Mouse (Mus musculus) midbrain, embryonic 14.5 days (tissue): ENCODE results near the gene Zmynd8. TPM values are rescaled to one million over a fixed set of nuclear protein-coding genes. Genes with fewer than 3 reads are reported as not detected.

Source experiments
- ATAC-seq: fragments of 200-750 bp; cut with Nextera tagmentation; 2 replicates; pipeline ENCODE4 v1.8.0; 2017; ENCODE audit warnings: moderate number of reproducible peaks, moderate library complexity; ENCODE audit not compliant: low FRiP score, low TSS enrichment
- DNase-seq: peaks from one replicate; pipeline ENCODE4 v3.0.0-alpha.2; 2015
- H3K27ac ChIP-seq: fragments of 300-500 bp; sonication (generic); replicated peaks from 2 replicates; pipeline ENCODE4 v1.5.1; 2014; ENCODE audit warnings: mild to moderate bottlenecking, low read depth, low read length, moderate library complexity
- H3K27me3 ChIP-seq: fragments of 300-500 bp; sonication (generic); 2 replicates; pipeline ENCODE4 v1.6.1; 2014; ENCODE audit warnings: low read length, control low read depth, mixed read lengths; ENCODE audit not compliant: control insufficient read depth, insufficient read depth
- H3K36me3 ChIP-seq: fragments of 300-500 bp; sonication (generic); 2 replicates; pipeline ENCODE4 v1.6.1; 2014; ENCODE audit warnings: low read length, control low read depth; ENCODE audit not compliant: control insufficient read depth, insufficient read depth
- H3K4me1 ChIP-seq: fragments of 300-500 bp; sonication (generic); 2 replicates; pipeline ENCODE4 v1.6.1; 2014; ENCODE audit warnings: mild to moderate bottlenecking, antibody characterized with exemption, low read length, control low read depth; ENCODE audit not compliant: control insufficient read depth, insufficient read depth
- H3K4me2 ChIP-seq: fragments of 300-500 bp; sonication (generic); 2 replicates; pipeline ENCODE4 v1.6.1; 2014; ENCODE audit warnings: mild to moderate bottlenecking, low read length, moderate library complexity
- H3K4me3 ChIP-seq: fragments of 300-500 bp; sonication (generic); replicated peaks from 2 replicates; pipeline ENCODE4 v1.5.1; 2014; ENCODE audit warnings: low read depth, low read length
- H3K9ac ChIP-seq: fragments of 300-500 bp; sonication (generic); replicated peaks from 2 replicates; pipeline ENCODE4 v1.6.1; 2014; ENCODE audit warnings: mild to moderate bottlenecking, low read length, moderate library complexity
- H3K9me3 ChIP-seq: fragments of 300-500 bp; sonication (generic); 2 replicates; pipeline ENCODE4 v1.6.1; 2016; ENCODE audit warnings: low read length, control low read depth, mixed read lengths; ENCODE audit not compliant: control insufficient read depth
- WGBS: fragments of 180-500 bp; shearing (Covaris S2); extraction: QIAGEN DNeasy Blood & Tissue Kit; methylation state at CpG from one replicate; pipeline ENCODE4 v1.1.7; 2014; 5-methylcytosine and 5-hydroxymethylcytosine counted together
- polyA plus RNA-seq: library from polyadenylated mRNA; unstranded; fragments of >200 nt; fragmentation: Nextera tagmentation; extraction: Ambion mirVana; gene quantifications from 2 replicates; pipeline ENCODE4 v1.2.1, GENCODE M21; 2014

The Zmynd8 gene
- polyA plus RNA-seq, 1 experiment from 2014 or later = 64.4 TPM

- ATAC-seq (no peak), DNase-seq (peak; percentile 48)
- Histone ChIP-seq H3K4me3 (no peak overlapping the region), H3K27me3 (no peaks in the 10 kb centered on the region), H3K4me2 (no peak overlapping the region), H3K9ac (0 out of 2 replicates have a peak overlapping the region, but pooled peaks have one; percentile 20), H3K4me1 (peaks cover 7% of the 10 kb centered on the region; the same call in 1 of the 2 replicates), H3K27ac (peak overlapping the region; percentile 32; the same call in 1 of the 2 replicates), H3K9me3 (no peaks in the 10 kb centered on the region), H3K36me3 (no peaks in the 10 kb centered on the region)
- 30% methylated on average over 15 of the region's 15 CpGs for WGBS
These were observed 7.6 kb upstream of the Zmynd8 start for GRCm38 (mm10) chr2:165906332-165906945.

DNA sequence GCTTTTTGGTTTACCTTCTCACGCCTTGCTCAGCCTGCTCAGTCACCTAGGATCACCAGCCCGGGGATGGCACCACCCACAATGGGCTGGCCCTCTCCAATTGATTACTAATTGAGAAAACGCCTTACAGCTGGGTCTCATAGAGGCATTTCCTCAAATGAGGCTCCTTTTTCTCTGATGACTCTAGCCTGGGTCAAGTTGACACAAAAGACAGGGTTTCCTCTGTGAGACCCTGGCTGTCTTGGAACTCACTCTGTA lies 2.2 kb upstream of the Zmynd8 start:
- DNase-seq (no peak), ATAC-seq (no peak)
- Histone ChIP-seq H3K4me2 (no peak overlapping the region), H3K9me3 (no peaks in the 10 kb centered on the region), H3K27ac (no peak overlapping the region), H3K9ac (no peak overlapping the region), H3K4me1 (peaks cover 6% of the 10 kb centered on the region), H3K27me3 (no peaks in the 10 kb centered on the region), H3K36me3 (no peaks in the 10 kb centered on the region), H3K4me3 (no peak overlapping the region)
- WGBS = 41% methylated on average over 3 of the region's 3 CpGs

GRCm38 (mm10) chr2:165900351-165901126 lies 1.7 kb upstream of the Zmynd8 start:
- Histone ChIP-seq H3K27me3 (no peaks in the 10 kb centered on the region), H3K4me1 (peaks cover 6% of the 10 kb centered on the region), H3K4me2 (no peak overlapping the region), H3K4me3 (no peak overlapping the region), H3K9me3 (no peaks in the 10 kb centered on the region), H3K27ac (0 out of 2 replicates have a peak overlapping the region, but pooled peaks have one; percentile 20), H3K36me3 (no peaks in the 10 kb centered on the region), H3K9ac (no peak overlapping the region)
- ATAC-seq = no peak
- WGBS = 14% methylated on average over 23 of the region's 23 CpGs
- DNase-seq = peak; percentile 60

GRCm38 (mm10) chr2:165899923-165900322 lies 1.1 kb upstream of the Zmynd8 start:
- Histone ChIP-seq H3K4me1 (peaks cover 6% of the 10 kb centered on the region), H3K27me3 (no peaks in the 10 kb centered on the region), H3K36me3 (no peaks in the 10 kb centered on the region), H3K4me2 (no peak overlapping the region), H3K4me3 (no peak overlapping the region), H3K27ac (no peak overlapping the region), H3K9ac (no peak overlapping the region), H3K9me3 (no peaks in the 10 kb centered on the region)
- WGBS = 31% methylated on average over 3 of the region's 3 CpGs
- ATAC-seq (no peak), DNase-seq (no peak)

DNA sequence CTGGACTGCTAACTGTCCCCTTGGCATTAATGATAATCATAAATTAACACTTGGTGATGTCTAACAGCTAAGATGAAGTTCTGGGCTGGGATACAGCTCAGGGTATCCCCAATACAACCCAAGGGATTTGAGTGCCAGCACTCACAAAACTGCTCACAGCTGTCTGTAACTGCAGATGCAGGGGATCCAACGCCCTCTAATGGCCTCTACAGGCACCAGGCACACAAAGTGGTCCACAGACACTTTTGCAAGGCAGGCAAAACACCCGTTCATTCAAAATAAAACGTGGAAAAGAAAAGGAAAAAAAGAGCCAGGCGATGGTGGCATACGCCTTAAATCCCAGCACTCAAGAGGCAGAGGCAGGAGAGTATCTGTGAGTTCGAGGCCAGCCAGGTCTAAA lies 658 bp upstream of the Zmynd8 start:
- Histone ChIP-seq H3K36me3 (no peaks in the 10 kb centered on the region), H3K27ac (no peak overlapping the region), H3K4me3 (no peak overlapping the region), H3K9me3 (no peaks in the 10 kb centered on the region), H3K4me1 (peaks cover 6% of the 10 kb centered on the region), H3K9ac (no peak overlapping the region), H3K27me3 (no peaks in the 10 kb centered on the region), H3K4me2 (no peak overlapping the region)
- DNase-seq (no peak), ATAC-seq (no peak)
- 43% methylated on average over 6 of the region's 6 CpGs for WGBS

- DNase-seq (no peak), ATAC-seq (no peak)
- Histone ChIP-seq H3K9me3 (no peaks in the 10 kb centered on the region), H3K4me2 (no peak overlapping the region), H3K4me1 (peaks cover 6% of the 10 kb centered on the region), H3K27me3 (no peaks in the 10 kb centered on the region), H3K9ac (no peak overlapping the region), H3K4me3 (no peak overlapping the region), H3K27ac (no peak overlapping the region), H3K36me3 (no peaks in the 10 kb centered on the region)
- 79% methylated on average over 13 of the region's 13 CpGs for WGBS
These were observed 2.6 kb downstream of the Zmynd8 start for GRCm38 (mm10) chr2:165896171-165896570.

GRCm38 (mm10) chr2:165895687-165896086 lies 3.1 kb downstream of the Zmynd8 start:
- H3K9me3 ChIP-seq = no peaks in the 10 kb centered on the region
- H3K27me3 ChIP-seq = no peaks in the 10 kb centered on the region
- H3K4me3 ChIP-seq = no peak overlapping the region
- H3K4me2 ChIP-seq = no peak overlapping the region
- WGBS = 93% methylated on average over 4 of the region's 4 CpGs
- H3K9ac ChIP-seq = no peak overlapping the region
- ATAC-seq = no peak
- no peak overlapping the region for H3K27ac ChIP-seq
- H3K4me1 ChIP-seq = peaks cover 6% of the 10 kb centered on the region
- no peaks in the 10 kb centered on the region for H3K36me3 ChIP-seq
- DNase-seq = no peak

- H3K4me2 ChIP-seq = no peak overlapping the region
- H3K27ac ChIP-seq = no peak overlapping the region
- ATAC-seq (no peak), DNase-seq (peak; percentile 11)
- H3K36me3 ChIP-seq = no peaks in the 10 kb centered on the region
- no peak overlapping the region for H3K9ac ChIP-seq
- no peaks in the 10 kb centered on the region for H3K27me3 ChIP-seq
- H3K4me3 ChIP-seq = no peak overlapping the region
- no peaks in the 10 kb centered on the region for H3K9me3 ChIP-seq
- H3K4me1 ChIP-seq = peaks cover 5% of the 10 kb centered on the region
- 46% methylated on average over 3 of the region's 4 CpGs for WGBS
These were observed 4.3 kb downstream of the Zmynd8 start for GRCm38 (mm10) chr2:165894533-165894932.

DNA sequence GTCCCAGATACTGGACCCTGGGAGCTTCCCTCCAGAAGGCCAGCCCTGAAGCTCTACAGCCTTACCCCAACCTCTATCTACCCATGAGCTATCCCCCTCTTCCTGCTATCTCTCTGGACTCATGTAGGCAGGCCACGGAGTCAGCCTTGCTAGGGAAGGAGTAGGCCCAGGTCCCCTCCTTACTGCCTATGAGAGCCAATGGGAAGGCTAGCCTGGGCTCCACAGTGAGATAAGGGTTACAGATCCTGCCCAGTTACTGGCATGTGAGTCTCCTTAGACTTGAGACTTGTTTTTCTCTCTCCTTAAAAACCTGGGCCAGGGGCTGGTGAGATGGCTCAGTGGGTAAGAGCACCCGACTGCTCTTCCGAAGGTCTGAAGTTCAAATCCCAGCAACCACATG lies 5.6 kb downstream of the Zmynd8 start:
- Histone ChIP-seq H3K4me1 (peaks cover 14% of the 10 kb centered on the region), H3K27ac (no peak overlapping the region), H3K4me2 (no peak overlapping the region), H3K4me3 (no peak overlapping the region), H3K27me3 (no peaks in the 10 kb centered on the region), H3K9me3 (no peaks in the 10 kb centered on the region), H3K36me3 (no peaks in the 10 kb centered on the region), H3K9ac (no peak overlapping the region)
- 94% methylated on average over 3 of the region's 3 CpGs for WGBS
- DNase-seq (no peak), ATAC-seq (no peak)
